Mouse (Mus musculus): Measurements from ENCODE around the gene Ostf1.

Gene Ostf1

GRCm38 (mm10) chr19:18569496-18569895 is 62.1 kb downstream of the Ostf1 start:
- DNase-seq (ENCODE audit: low spot score in 2 of 2), result no peak

- DNase-seq (ENCODE audit: low spot score in 2 of 2), result no peak
These were observed 62.7 kb downstream of the Ostf1 start for GRCm38 (mm10) chr19:18568828-18569430.

GRCm38 (mm10) chr19:18567936-18568827 is 63.4 kb downstream of the Ostf1 start:
- no peak for DNase-seq (ENCODE audit: low spot score in 2 of 2)

GRCm38 (mm10) chr19:18567501-18567900 is 64.1 kb downstream of the Ostf1 start:
- no peak for DNase-seq (ENCODE audit: low spot score in 2 of 2)

- no peak for DNase-seq (ENCODE audit: low spot score in 2 of 2)
These were observed 73.9 kb downstream of the Ostf1 start for GRCm38 (mm10) chr19:18557708-18558107.

GRCm38 (mm10) chr19:18555645-18556044 is 76.0 kb downstream of the Ostf1 start:
- no peak for DNase-seq (ENCODE audit: low spot score in 2 of 2)

GRCm38 (mm10) chr19:18548668-18549067 is 83.0 kb downstream of the Ostf1 start:
- DNase-seq (ENCODE audit: low spot score in 2 of 2), result no peak
